Mouse (Mus musculus) olfactory bulb, adult 2 months (tissue): Measurements from ENCODE around the gene Mafg.

Experiments used
- CTCF ChIP-seq: fragments of 200-500 bp; IDR thresholded peaks from 2 replicates; pipeline ENCODE4 v1.5.1; 2012; ENCODE audit warnings: low read depth, mild to moderate bottlenecking, low read length, moderate library complexity; ENCODE audit not compliant: insufficient read depth
- POLR2A ChIP-seq: fragments of 200-500 bp; IDR thresholded peaks from 2 replicates; pipeline ENCODE4 v1.6.1; 2012; ENCODE audit warnings: mild to moderate bottlenecking, low read depth, low read length, moderate library complexity; ENCODE audit not compliant: insufficient read depth

GRCm38 (mm10) chr11:120641869-120642268 lies 8.5 kb upstream of the Mafg start:
- TF ChIP-seq CTCF: no peak
- TF ChIP-seq POLR2A: no peak
